Mouse (Mus musculus) forebrain, embryonic 13.5 days (tissue): Measurements from ENCODE around the gene Olfr646. TPM values are rescaled to one million over a fixed set of nuclear protein-coding genes. Genes with fewer than 3 reads are reported as not detected.

Source experiments
- ATAC-seq: fragments of 200-750 bp; cut with Nextera tagmentation; 2 replicates; pipeline ENCODE4 v1.8.0; 2017
- H3K27ac ChIP-seq: fragments of 300-500 bp; sonication (generic); 2 replicates; pipeline ENCODE4 v1.5.1; 2015; ENCODE audit warnings: inconsistent platforms, mild to moderate bottlenecking, moderate library complexity
- H3K27me3 ChIP-seq: fragments of 300-500 bp; sonication (generic); 2 replicates; pipeline ENCODE4 v1.6.1; 2015; ENCODE audit warnings: mild to moderate bottlenecking, inconsistent platforms
- H3K36me3 ChIP-seq: fragments of 300-500 bp; sonication (generic); 2 replicates; pipeline ENCODE4 v1.6.1; 2015; ENCODE audit warnings: mild to moderate bottlenecking, inconsistent platforms; ENCODE audit not compliant: poor library complexity, severe bottlenecking
- H3K4me1 ChIP-seq: fragments of 300-500 bp; sonication (generic); 2 replicates; pipeline ENCODE4 v1.6.1; 2015; ENCODE audit warnings: inconsistent platforms
- H3K4me2 ChIP-seq: fragments of 300-500 bp; sonication (generic); 2 replicates; pipeline ENCODE4 v1.6.1; 2015; ENCODE audit warnings: inconsistent platforms, mild to moderate bottlenecking, moderate library complexity
- H3K4me3 ChIP-seq: fragments of 300-500 bp; sonication (generic); 2 replicates; pipeline ENCODE4 v1.5.1; 2015; ENCODE audit warnings: mild to moderate bottlenecking, inconsistent platforms
- H3K9ac ChIP-seq: fragments of 300-500 bp; sonication (generic); 2 replicates; pipeline ENCODE4 v1.6.1; 2015; ENCODE audit warnings: mild to moderate bottlenecking, inconsistent platforms
- H3K9me3 ChIP-seq: fragments of 300-500 bp; sonication (generic); replicated peaks from 2 replicates; pipeline ENCODE4 v1.6.1; 2016; ENCODE audit warnings: inconsistent platforms
- WGBS: fragments of 180-500 bp; shearing (Covaris S2); methylation state at CpG from one replicate; pipeline ENCODE4 v1.1.7; 2015; 5-methylcytosine and 5-hydroxymethylcytosine counted together
- polyA plus RNA-seq: library from polyadenylated mRNA; unstranded; fragments of >200 nt; fragmentation: Nextera tagmentation; extraction: Ambion mirVana; gene quantifications from 2 replicates; pipeline ENCODE4 v1.2.1, GENCODE M21; 2015

Olfr646 gene
- polyA plus RNA-seq, result not detected in 2 replicates

DNA sequence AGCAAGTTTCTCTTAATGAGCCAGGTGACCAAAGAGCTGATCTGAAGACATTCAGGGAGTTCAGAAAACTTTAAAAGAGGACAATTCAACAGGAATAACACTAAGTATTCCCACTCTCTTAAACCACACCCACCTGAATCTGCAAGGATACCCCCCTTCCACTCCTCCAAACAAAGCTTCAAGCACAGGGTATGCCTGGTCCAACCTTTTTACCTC is at the start of gene Olfr646:
Gene Olfr646, plus strand, starts transcription at position 117 of the 216 bp plus-strand sequence.
- no peaks in the 10 kb centered on the region for H3K27me3 ChIP-seq
- H3K36me3 ChIP-seq, result no peaks in the 10 kb centered on the region
- H3K4me2 ChIP-seq, result no peak within 1 kb of the TSS
- H3K4me1 ChIP-seq, result no peaks in the 10 kb centered on the region
- no peaks in the 10 kb centered on the region for H3K9me3 ChIP-seq
- no peak for ATAC-seq
- no peak within 1 kb of the TSS for H3K27ac ChIP-seq
- no peak within 1 kb of the TSS for H3K9ac ChIP-seq
- H3K4me3 ChIP-seq, result no peak within 1 kb of the TSS

DNA sequence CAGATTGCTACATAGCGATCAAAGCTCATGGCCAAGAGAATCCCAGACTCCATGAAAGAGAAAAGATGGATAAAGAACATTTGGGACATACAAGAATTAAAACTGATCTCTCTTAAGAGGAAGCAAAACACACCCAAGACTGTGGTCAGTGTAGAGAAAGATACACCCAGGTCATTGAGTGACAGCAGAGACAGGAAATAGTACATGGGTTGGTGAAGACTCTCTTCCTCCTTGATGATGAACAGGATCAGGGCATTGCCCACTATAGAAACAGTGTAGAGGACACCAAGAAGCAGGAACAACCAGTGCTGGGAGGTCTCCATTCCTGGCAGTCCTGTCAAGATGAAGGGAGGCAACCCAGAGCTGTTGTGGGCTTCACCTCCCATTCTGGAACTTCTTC is 45.5 kb upstream of the Olfr646 start:
- H3K9me3 ChIP-seq, result no peaks in the 10 kb centered on the region
- no peaks in the 10 kb centered on the region for H3K4me1 ChIP-seq
- H3K4me3 ChIP-seq, result no peak overlapping the region
- no peaks in the 10 kb centered on the region for H3K27me3 ChIP-seq
- WGBS, result 91% methylated on average over 1 of the region's 1 CpGs
- no peak overlapping the region for H3K4me2 ChIP-seq
- no peak for ATAC-seq
- H3K27ac ChIP-seq, result no peak overlapping the region
- H3K36me3 ChIP-seq, result no peaks in the 10 kb centered on the region
- H3K9ac ChIP-seq, result no peak overlapping the region

DNA sequence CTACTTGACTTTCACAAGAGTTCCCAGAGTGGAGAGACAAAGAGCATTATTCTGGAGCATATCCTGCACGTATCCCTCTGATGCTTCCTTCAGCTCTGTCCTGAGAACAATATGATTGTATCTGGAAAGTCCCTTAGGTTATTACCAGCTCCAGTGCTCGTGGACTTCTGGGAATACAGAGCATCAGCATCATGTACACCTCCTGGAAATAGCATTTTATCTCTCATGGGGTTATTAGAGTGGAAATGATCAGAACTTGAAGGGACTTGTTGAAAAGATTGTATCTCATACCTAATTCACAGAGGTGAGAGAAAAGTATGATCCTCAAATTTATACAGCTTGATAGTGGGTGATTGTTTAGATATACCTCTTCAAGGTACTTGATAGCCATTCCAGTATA is 43.3 kb upstream of the Olfr646 start, which contains the start of gene 4930516K23Rik:
Gene 4930516K23Rik, minus strand, starts transcription at position 101 of the 400 bp plus-strand sequence.
- Histone ChIP-seq H3K4me2 (no peak within 1 kb of the TSS), H3K4me1 (no peaks in the 10 kb centered on the region), H3K36me3 (no peaks in the 10 kb centered on the region), H3K27me3 (no peaks in the 10 kb centered on the region), H3K27ac (no peak within 1 kb of the TSS), H3K9ac (no peak within 1 kb of the TSS), H3K9me3 (no peaks in the 10 kb centered on the region), H3K4me3 (no peak within 1 kb of the TSS)
- ATAC-seq, result no peak
- 58% methylated on average over 2 of the region's 2 CpGs for WGBS

DNA sequence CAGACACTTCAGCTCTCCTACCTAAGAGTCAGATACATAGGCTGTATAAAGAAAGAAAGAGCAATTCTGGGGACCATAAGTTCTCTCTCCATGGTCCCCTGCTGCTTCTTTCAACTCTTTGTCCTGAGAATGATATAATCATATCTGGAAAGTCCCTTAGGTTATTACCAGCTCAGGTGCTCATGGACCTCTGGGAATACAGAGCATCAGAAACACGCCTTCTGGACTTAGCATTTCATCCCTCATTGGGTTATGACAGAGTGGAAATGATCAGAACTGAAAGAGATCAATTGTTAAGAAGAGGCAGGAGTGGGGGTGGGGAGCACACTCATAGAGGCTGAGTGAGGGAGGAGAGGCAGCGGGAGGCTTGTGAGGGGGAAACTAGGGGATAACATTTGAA is 32.9 kb upstream of the Olfr646 start, which contains the start of gene Olfr644:
Gene Olfr644, minus strand, starts transcription at position 101 of the 400 bp plus-strand sequence.
- Histone ChIP-seq H3K27me3 (no peaks in the 10 kb centered on the region), H3K9me3 (peaks cover 5% of the 10 kb centered on the region), H3K9ac (no peak within 1 kb of the TSS), H3K36me3 (no peaks in the 10 kb centered on the region), H3K4me3 (no peak within 1 kb of the TSS), H3K27ac (no peak within 1 kb of the TSS), H3K4me2 (no peak within 1 kb of the TSS), H3K4me1 (no peaks in the 10 kb centered on the region)
- no peak for ATAC-seq
- 63% methylated on average over 2 of the region's 2 CpGs for WGBS

DNA sequence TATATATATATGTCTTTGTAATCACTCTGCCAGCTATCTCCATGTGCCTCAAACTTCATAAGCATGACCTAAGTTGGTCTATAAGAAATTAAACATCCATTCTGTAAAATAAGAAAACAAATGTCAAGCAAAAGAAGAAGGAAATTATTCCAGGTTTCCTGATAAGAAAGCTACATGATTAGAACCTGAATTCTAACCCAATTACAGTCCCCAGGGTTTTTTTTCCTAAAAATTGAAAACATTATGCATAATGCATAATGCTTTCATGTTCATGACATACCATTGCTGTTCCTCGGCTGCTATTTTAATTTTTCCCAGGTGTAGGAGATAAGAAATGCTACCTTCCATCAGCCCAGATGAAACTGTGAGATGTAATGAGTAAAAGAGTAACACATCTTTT is 19.3 kb upstream of the Olfr646 start, which contains the start of gene Olfr645:
Gene Olfr645, minus strand, starts transcription at position 101 of the 400 bp plus-strand sequence.
- no peak for ATAC-seq
- Histone ChIP-seq H3K4me2 (no peak within 1 kb of the TSS), H3K9ac (no peak within 1 kb of the TSS), H3K36me3 (no peaks in the 10 kb centered on the region), H3K9me3 (no peaks in the 10 kb centered on the region), H3K4me3 (no peak within 1 kb of the TSS), H3K27me3 (no peaks in the 10 kb centered on the region), H3K4me1 (no peaks in the 10 kb centered on the region), H3K27ac (no peak within 1 kb of the TSS)
- 90% methylated on average over 1 of the region's 1 CpGs for WGBS

DNA sequence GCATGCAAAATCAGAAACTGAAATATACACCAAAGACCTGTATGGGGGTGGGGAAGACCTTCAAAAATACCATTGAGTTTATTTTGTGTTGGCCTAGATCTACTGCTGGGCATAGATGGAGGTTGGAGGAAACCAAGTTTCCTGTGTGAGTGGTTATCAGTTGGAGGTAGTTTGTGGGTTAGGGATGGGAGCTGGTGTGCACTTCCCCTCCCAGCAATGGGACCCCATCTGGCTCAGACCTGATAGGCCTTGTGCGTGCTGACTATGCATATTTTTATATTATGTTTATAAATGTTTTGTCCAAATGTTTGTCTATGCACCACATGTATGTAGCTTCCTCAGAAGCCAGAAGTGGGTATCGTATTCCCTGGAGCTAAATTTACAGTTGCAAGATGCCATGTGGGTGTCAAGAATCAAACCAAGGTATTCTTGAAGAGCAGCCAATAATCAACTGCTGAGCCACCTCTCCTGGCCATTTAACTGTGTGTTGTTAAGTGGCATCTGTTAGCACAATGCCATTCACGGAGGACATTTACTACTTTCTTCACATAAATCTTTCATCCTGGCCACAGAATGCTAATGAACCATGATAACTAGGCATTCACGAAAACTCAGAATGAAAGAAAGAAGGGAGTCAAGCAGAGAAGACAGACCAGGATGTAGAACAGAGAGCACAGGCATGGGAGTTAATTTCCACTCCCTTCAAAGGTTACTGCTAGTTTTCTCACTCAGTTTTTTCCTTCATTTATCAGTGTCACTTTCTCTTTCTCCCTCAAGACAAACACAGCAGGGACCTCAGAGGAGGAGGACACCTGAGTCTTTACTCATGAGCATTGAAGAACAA is 538 bp upstream of the Olfr646 start:
- H3K4me3 ChIP-seq, result no peak overlapping the region
- 61% methylated on average over 4 of the region's 4 CpGs for WGBS
- H3K9me3 ChIP-seq, result no peaks in the 10 kb centered on the region
- no peak overlapping the region for H3K4me2 ChIP-seq
- no peak overlapping the region for H3K9ac ChIP-seq
- H3K36me3 ChIP-seq, result no peaks in the 10 kb centered on the region
- no peaks in the 10 kb centered on the region for H3K27me3 ChIP-seq
- ATAC-seq, result no peak
- H3K27ac ChIP-seq, result no peak overlapping the region
- H3K4me1 ChIP-seq, result no peaks in the 10 kb centered on the region

DNA sequence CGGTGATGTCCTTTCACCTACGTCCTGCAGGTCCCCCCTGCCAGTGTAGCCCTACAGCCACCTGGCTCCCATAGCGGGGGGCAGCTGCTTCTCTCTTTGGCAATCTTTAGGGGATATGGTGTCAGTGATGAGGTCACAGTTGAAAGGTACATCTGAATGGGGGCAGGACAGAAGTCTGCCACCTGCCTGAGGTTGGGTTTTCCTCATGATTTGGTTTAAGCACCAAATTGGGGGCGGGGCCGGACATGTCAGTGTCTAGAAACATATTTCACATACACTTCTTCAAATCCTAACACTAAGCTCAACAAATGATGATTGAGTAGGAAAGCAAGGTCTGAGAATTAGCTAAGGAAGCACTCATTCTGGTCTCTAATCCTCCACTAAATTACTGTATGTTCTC is 25.1 kb downstream of the Olfr646 start, which contains the start of gene Ubqln5:
Gene Ubqln5, minus strand, starts transcription at position 101 of the 400 bp plus-strand sequence.
- no peaks in the 10 kb centered on the region for H3K36me3 ChIP-seq
- H3K9ac ChIP-seq, result no peak within 1 kb of the TSS
- H3K4me2 ChIP-seq, result no peak within 1 kb of the TSS
- no peak for ATAC-seq
- no peak within 1 kb of the TSS for H3K27ac ChIP-seq
- WGBS, result 95% methylated on average over 5 of the region's 5 CpGs
- H3K9me3 ChIP-seq, result peaks cover 5% of the 10 kb centered on the region; the same call in 1 of the 2 replicates
- H3K4me3 ChIP-seq, result no peak within 1 kb of the TSS
- H3K4me1 ChIP-seq, result no peaks in the 10 kb centered on the region
- no peaks in the 10 kb centered on the region for H3K27me3 ChIP-seq

DNA sequence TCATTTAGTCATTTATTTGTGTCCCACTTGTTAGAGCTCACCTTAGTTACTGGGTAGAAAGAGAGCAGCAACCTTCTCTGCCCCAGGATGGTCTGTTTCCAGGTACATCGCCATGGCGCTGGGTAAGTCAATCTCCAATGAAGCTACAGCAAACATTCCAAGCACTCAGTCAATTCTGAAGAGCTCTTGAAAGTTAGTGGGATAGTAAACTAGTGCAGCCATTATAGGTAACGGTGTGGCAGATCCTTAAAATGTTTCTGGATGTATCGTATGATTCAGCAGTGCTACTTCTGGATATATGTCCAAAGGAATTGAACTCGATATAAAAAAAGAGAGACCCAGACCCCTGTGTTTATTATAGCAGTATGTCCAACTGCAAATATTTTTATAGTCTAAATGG is 32.6 kb downstream of the Olfr646 start, which contains the start of gene Olfr643:
Gene Olfr643, minus strand, starts transcription at position 101 of the 400 bp plus-strand sequence.
- WGBS, result 86% methylated on average over 5 of the region's 5 CpGs
- Histone ChIP-seq H3K27ac (no peak within 1 kb of the TSS), H3K27me3 (no peaks in the 10 kb centered on the region), H3K9me3 (no peaks in the 10 kb centered on the region), H3K9ac (no peak within 1 kb of the TSS), H3K36me3 (no peaks in the 10 kb centered on the region), H3K4me1 (no peaks in the 10 kb centered on the region), H3K4me3 (no peak within 1 kb of the TSS), H3K4me2 (no peak within 1 kb of the TSS)
- no peak for ATAC-seq

DNA sequence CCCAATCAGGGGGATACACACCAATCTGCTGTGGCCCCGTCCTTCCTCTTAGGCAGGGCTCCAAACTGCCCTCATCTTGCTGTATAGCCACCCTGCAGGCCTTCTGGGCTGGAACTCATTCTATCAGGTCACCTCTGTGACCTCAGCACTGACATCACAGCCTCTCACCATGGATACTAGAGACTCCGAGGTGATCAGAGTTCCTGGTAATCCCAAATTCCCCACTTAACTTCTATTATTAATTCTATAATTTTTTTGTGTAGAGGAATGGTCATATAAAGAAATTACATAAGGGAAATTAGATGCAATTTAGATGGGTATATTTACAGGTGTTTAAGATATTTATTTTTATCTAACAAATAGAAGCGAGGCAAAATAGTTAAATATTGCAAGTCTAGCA is 38.5 kb downstream of the Olfr646 start, which contains the start of gene Ubqln3:
Gene Ubqln3, minus strand, starts transcription at position 101 of the 400 bp plus-strand sequence.
- Histone ChIP-seq H3K4me3 (no peak within 1 kb of the TSS), H3K4me1 (no peaks in the 10 kb centered on the region), H3K9me3 (no peaks in the 10 kb centered on the region; the same call in 1 of the 2 replicates), H3K9ac (no peak within 1 kb of the TSS), H3K27ac (no peak within 1 kb of the TSS), H3K4me2 (no peak within 1 kb of the TSS), H3K36me3 (no peaks in the 10 kb centered on the region), H3K27me3 (no peaks in the 10 kb centered on the region)
- no peak for ATAC-seq
- WGBS, result 75% methylated on average over 3 of the region's 3 CpGs

DNA sequence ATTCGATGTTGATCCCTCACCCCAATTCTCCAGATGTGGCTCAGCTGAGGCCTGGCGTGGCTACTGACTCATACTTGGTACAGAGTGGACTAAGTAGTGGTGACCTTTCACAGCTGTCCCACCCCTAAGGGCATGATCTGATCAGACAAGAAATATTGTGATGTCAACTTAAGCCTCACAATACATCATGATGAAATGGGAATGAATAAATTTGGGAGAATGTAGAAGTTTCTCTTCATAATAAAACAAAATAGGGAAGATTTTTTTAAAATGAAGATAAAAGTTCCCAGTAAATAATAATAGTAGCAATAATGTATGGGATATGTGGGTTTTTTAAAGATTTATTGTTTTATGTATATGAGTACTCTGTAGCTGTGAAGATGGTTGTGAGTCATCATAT is 45.8 kb downstream of the Olfr646 start, which contains the start of gene Ubqlnl:
Gene Ubqlnl, minus strand, starts transcription at position 101 of the 400 bp plus-strand sequence.
- WGBS, result 92% methylated on average over 2 of the region's 2 CpGs
- ATAC-seq, result no peak
- Histone ChIP-seq H3K9ac (no peak within 1 kb of the TSS), H3K36me3 (no peaks in the 10 kb centered on the region), H3K27me3 (no peaks in the 10 kb centered on the region), H3K9me3 (no peaks in the 10 kb centered on the region), H3K4me1 (no peaks in the 10 kb centered on the region), H3K27ac (no peak within 1 kb of the TSS), H3K4me2 (no peak within 1 kb of the TSS), H3K4me3 (no peak within 1 kb of the TSS)
